Mouse (Mus musculus) bone marrow, adult 2 months (tissue): Measurements from ENCODE around the gene Nrxn1. TPM values are rescaled to one million over a fixed set of nuclear protein-coding genes. Genes with fewer than 3 reads are reported as not detected.

Experiments
- H3K27ac ChIP-seq: fragments of 200-500 bp; 2 replicates; pipeline ENCODE4 v1.5.1; 2012; ENCODE audit warnings: low read depth, mild to moderate bottlenecking, control low read depth, inconsistent platforms, low read length; ENCODE audit not compliant: control insufficient read depth, poor library complexity, insufficient read depth
- H3K4me1 ChIP-seq: fragments of 200-500 bp; 2 replicates; pipeline ENCODE4 v1.6.1; 2011; ENCODE audit warnings: low read length; ENCODE audit not compliant: control insufficient read depth, insufficient read depth
- H3K4me3 ChIP-seq: fragments of 200-500 bp; replicated peaks from 2 replicates; pipeline ENCODE3; 2011; ENCODE audit warnings: mild to moderate bottlenecking, low read depth, low read length, control low read depth; ENCODE audit not compliant: control insufficient read depth
- CTCF ChIP-seq: fragments of 200-500 bp; IDR thresholded peaks from 2 replicates; pipeline ENCODE4 v1.5.1; 2011; ENCODE audit warnings: low read length, control low read depth; ENCODE audit not compliant: control insufficient read depth, insufficient read depth
- POLR2A ChIP-seq: fragments of 200-500 bp; IDR thresholded peaks from 2 replicates; pipeline ENCODE4 v1.6.1; 2011; ENCODE audit warnings: low read depth, mild to moderate bottlenecking, control low read depth, low read length, borderline replicate concordance; ENCODE audit not compliant: control insufficient read depth
- WGBS: fragments of 180-500 bp; shearing (Covaris S2); methylation state at CpG from one replicate; pipeline ENCODE4 v1.1.7; 2018; 5-methylcytosine and 5-hydroxymethylcytosine counted together
- polyA plus RNA-seq: library from polyadenylated mRNA; stranded (reverse); fragments of >200 nt; gene quantifications from 2 replicates; pipeline ENCODE4 v1.2.4, GENCODE M21; 2011; ENCODE audit warnings: low replicate concordance; ENCODE audit not compliant: missing spikeins, insufficient read depth, insufficient read length

Nrxn1 gene
- polyA plus RNA-seq, 1 experiment = not detected

DNA sequence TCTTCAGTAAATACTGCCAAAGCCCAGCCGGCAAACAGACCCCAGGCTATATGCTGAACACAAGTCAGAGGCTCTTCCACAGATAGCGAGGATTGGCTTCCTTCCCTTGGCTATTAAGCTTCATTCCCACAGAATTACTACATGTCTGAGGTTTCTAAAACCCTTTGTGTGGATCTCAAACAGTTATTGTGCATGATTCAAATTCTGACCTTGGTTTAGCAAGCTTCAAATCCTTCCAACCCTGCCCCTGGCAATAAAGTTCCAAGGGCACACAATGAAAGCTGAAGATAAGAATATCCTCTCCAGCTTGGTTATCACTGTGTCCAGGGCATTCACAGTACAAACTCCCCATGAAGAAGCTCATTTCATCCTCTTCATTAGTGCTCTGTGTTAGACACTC lies 416.2 kb downstream of the Nrxn1 start:
- WGBS = 77% methylated on average over 2 of the region's 2 CpGs
- TF ChIP-seq POLR2A = no peak
- no peak for TF ChIP-seq CTCF
- H3K4me1 ChIP-seq = no peaks in the 10 kb centered on the region
- no peak overlapping the region for H3K27ac ChIP-seq
- H3K4me3 ChIP-seq = no peak overlapping the region

DNA sequence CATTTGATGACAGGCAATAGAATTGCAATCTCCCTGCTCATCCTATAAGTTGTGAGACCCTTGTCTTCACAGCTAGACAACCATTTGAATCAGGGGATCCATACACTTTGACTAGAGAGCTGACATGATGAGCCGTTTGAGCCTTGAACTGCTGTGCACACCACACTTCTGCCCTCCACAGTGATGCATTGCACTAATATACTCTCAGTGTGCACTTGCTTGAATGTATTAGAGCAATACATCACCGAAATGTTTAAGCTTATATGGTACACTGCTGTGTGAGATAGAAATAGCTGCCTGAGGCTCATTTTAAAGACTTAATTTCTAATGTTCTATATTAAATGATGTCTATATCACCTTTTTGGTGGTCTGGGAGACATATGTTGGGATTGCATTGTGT lies 430.6 kb downstream of the Nrxn1 start:
- H3K4me3 ChIP-seq = no peak overlapping the region
- H3K27ac ChIP-seq = no peak overlapping the region
- H3K4me1 ChIP-seq = no peaks in the 10 kb centered on the region
- no peak for TF ChIP-seq CTCF
- no peak for TF ChIP-seq POLR2A
- WGBS = 77% methylated on average over 2 of the region's 2 CpGs

DNA sequence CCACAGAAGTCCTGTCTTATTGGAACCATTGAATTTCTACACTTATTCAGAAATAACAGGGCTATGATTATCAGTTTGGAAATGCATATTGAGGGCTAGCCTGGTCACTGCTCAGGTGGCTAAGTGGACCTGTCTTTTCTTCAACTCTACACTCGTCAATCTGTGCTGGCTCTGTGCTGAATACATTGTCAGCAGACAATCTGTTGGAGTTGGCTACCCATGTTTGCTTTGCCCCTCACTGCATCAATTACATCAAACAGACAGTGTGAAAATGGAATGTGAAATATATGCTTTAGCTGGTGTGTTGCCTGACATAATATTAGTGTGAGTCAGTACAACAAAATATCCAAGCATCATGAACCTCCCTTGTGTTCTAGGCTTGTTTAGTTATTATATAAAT lies 438.4 kb downstream of the Nrxn1 start:
- Histone ChIP-seq H3K4me3 (no peak overlapping the region), H3K4me1 (no peaks in the 10 kb centered on the region), H3K27ac (no peak overlapping the region)
- no peak for TF ChIP-seq POLR2A
- no peak for TF ChIP-seq CTCF
- 79% methylated on average over 1 of the region's 1 CpGs for WGBS

- WGBS = 80% methylated on average over 2 of the region's 2 CpGs
- TF ChIP-seq CTCF (no peak), POLR2A (no peak)
- H3K4me1 ChIP-seq = no peaks in the 10 kb centered on the region
- H3K27ac ChIP-seq = no peak overlapping the region
- H3K4me3 ChIP-seq = no peak overlapping the region
Observed at GRCm38 (mm10) chr17:90653347-90653746, 439.5 kb downstream of the Nrxn1 start.

GRCm38 (mm10) chr17:90650279-90650678 lies 442.6 kb downstream of the Nrxn1 start:
- TF ChIP-seq POLR2A (no peak), CTCF (no peak)
- no peaks in the 10 kb centered on the region for H3K4me1 ChIP-seq

GRCm38 (mm10) chr17:90638970-90639524 lies 453.8 kb downstream of the Nrxn1 start:
- no peak overlapping the region for H3K27ac ChIP-seq
- TF ChIP-seq POLR2A = no peak
- no peak for TF ChIP-seq CTCF
- no peaks in the 10 kb centered on the region for H3K4me1 ChIP-seq
- no peak overlapping the region for H3K4me3 ChIP-seq
- WGBS = 51% methylated on average over 2 of the region's 2 CpGs

More at GRCm38 (mm10) chr17:90650279-90650678, 442.6 kb downstream of the Nrxn1 start:
- Histone ChIP-seq H3K27ac (no peak overlapping the region), H3K4me3 (no peak overlapping the region)
- 71% methylated on average over 1 of the region's 1 CpGs for WGBS

DNA sequence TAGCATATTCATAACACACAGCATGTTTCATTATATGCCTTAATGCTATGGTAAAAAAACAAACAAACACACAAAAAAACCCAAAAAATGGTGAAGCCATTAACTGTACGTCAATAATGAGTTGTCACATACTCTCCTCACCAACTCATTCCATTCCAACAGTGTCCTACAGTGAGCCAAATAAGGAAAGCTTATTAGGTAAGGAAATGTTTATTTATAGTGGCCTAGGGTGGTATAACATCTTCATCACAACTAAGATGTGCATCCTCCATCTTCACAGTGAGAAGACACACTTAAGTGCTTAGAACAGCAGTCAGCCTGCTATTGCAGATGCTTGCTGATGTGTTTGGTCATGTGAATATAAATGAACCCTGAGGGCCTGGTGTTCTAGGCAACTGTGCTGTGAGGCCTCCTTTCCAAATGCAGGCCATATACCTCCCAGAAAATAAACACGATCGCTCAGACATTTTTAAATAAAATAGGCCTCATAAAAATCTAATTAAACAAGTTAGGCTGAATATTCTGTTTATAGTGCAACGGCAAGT lies 454.6 kb downstream of the Nrxn1 start:
- Histone ChIP-seq H3K4me3 (no peak overlapping the region), H3K27ac (no peak overlapping the region), H3K4me1 (no peaks in the 10 kb centered on the region)
- TF ChIP-seq CTCF (no peak), POLR2A (no peak)
- 84% methylated on average over 4 of the region's 4 CpGs for WGBS

DNA sequence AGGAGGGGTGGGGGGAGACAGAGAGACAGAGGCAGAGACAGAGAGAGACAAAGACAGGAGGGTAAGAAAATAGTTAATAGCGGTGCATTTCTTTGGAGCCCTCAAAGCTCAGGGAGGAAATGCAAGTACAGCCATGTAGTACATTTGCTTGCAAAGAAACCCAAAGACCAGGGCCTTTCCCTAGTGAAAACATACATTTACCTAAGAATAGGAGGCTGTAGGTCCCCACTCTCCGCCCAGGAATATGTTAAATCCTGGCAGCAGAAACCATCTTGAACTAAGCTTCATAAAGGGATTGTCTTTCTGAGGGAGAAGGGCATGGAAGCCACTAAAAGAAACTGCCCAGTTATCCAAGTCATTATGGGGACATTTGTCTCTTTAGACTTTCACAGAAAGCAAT lies 461.5 kb downstream of the Nrxn1 start:
- TF ChIP-seq CTCF (no peak), POLR2A (no peak)
- no peaks in the 10 kb centered on the region for H3K4me1 ChIP-seq
- H3K27ac ChIP-seq = no peak overlapping the region
- H3K4me3 ChIP-seq = no peak overlapping the region
- 73% methylated on average over 2 of the region's 2 CpGs for WGBS

DNA sequence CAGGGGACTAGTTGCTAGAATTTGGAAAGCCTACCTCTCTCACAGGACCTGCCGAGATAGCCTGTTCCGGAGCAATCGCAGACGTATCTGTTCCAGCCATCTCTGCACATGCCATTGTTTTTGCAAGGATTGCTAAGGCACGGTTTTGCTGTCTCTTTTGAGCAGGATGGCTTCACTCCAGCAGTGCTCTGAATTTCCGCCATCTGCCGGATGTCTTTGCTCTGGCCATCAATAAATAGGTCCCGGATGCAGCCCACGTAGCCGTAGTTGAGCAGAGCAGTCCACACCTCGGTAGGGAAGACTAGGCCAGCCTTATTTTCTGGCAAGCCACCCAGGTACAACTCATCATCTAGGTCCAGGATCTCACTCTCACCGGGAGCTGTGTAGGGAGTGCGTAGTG lies 463.0 kb downstream of the Nrxn1 start:
- Histone ChIP-seq H3K4me3 (no peak overlapping the region), H3K4me1 (no peaks in the 10 kb centered on the region), H3K27ac (no peak overlapping the region)
- TF ChIP-seq CTCF (no peak), POLR2A (no peak)
- WGBS = 84% methylated on average over 13 of the region's 13 CpGs
